Mouse (Mus musculus): Measurements from ENCODE around the gene Lamc3.
"Not testable (repeated sequence)": the region's sequence is repeated elsewhere in the genome, so short reads cannot be mapped to it uniquely, and the experiment has no call there.

Gene Lamc3

DNA sequence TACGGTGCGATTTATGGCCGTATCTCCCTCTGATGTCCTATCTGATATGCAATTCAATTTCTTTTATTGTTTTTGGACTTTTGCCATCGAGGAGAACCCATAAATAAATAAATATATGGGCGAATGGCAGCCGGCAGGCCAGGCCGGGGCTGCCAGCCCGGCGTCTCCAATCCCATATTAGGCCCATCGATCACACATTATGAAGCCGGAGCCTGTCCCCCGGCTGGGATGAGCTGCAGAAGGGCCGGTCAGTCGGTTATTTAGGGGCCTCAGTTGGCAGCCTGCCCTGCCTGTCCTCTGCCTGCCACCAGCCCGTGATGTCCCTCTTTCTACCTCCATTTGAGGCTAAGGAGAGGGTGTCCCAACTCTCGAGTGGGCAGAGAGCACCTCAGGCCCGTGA lies 8.5 kb upstream of the Lamc3 start:
- no peak for DNase-seq

DNA sequence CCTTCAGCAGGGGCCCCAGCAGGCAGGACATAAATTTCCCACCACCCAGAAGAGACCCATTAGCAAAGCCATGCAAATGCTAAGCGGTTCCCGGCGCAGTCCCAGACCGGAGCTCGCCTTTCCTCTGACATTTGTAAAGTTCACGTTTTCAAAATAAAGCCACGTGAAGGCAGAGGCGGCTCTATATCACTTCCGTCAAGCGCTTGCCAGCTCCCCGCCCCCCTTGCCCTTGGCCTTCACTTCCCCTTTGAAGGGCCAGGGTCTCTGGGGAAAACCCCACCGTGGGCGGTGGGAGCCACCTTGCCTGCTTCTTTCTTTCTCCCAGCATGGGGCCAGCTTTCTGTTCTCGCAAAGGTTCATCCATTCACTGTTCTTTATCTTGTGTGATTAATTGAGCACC lies 6.2 kb upstream of the Lamc3 start:
- DNase-seq, result peak; percentile 71

DNA sequence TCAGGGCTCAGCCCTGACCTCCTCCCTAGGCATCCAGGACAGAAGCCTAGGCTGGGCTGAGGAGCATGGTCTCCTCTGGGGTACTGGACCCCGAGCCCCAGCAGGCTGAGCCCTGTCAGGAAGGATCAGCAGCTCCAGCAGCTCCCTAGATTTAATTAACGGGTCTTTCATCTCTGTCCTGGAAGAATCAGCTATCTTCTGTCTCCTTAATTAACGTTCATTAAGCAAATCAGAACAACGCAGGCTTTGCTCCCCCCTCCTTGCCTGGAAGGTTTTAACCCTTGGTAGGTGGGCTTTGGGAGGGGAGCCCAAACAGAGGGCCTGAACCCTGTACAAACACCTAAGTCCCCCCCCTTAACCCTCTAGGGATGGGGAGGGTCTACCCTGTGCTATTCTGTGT lies 4.0 kb upstream of the Lamc3 start:
- no peak for DNase-seq

DNA sequence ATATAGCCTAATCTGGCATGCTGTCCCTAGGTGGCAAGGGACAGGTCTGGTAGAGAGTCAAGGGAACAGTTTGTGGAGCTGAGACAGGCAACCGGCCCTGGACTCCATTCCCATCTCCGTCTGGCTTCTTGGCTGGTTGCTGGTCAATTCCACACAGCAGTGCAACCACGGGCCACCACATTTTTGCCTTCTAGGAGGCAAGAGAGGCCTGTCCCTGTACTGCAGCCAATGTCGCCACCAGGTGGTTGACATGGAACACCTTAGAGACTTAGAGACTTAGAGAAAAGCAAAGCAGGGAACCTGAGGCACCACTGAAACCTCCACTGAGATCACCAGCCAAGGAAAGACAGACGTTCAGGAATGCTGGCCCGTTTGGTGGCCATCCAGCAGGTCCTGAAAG lies 2.3 kb upstream of the Lamc3 start:
- DNase-seq, result peak; percentile 55

DNA sequence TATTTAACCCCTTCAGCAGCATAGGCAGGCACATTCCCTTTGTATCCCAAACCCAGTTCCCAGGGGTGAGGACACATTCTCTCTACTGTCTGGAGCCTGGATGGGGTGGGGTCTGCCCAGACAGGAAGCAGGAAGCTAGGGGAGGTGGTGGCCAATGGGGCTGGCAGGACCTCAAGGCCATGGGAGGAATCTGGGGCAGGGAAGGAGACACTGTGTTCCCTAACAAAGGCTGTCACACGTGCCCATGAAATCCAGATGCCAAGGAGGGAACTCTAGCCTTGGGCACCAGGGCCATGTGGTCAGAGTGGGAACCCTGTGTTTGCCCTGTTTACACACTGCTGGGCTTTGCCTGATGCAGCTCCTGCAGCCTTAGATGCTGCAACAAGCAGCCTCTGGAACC lies 1.8 kb downstream of the Lamc3 start:
- DNase-seq, result no peak

DNA sequence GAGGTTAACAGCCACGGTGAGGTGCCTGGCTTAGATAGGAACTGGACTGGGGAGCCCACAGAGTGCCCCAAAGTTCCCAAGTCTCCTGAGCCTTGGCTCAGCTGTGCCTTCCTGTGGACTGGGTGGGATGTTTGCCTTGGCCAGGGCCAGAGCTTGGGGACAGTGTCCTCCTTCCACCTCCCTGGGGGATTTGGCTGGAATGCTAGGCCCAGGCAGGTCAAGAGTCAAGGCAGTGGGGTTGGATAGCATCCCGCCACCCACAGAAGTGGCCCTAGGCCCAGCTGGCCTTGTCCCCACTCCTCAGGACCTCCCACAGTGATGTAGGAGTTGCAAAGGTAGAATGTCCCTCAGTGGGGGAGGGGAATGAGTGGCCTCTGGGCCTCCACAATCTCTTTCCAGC lies 4.1 kb downstream of the Lamc3 start:
- DNase-seq, result no peak

DNA sequence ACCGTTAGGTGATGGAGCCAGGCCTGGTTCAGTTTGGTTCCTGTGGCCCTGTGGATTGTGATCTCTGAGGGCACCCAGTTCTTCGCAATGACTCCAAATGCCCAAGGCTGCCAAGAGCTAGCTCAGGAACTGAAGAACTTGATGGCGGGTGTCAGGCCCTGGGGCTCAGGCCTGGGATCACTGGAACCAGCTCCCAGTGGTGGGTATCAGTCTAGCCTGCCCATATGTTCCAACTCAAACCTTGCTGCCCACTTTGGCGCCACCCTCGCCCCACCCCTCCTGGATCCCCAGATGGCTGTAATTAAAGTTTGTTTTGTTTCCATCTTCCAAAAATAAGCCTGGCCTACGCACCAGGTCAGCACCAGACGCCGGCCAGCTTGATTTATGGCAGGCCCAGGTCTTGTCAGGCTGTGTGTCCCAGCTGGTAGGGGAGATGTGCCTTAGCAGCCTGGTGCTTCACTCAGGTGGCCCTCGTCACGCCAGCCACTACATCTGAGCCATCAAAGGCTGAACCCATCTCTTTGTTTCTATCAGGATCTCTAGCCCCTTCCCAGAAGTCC lies 6.1 kb downstream of the Lamc3 start:
- DNase-seq, result no peak

DNA sequence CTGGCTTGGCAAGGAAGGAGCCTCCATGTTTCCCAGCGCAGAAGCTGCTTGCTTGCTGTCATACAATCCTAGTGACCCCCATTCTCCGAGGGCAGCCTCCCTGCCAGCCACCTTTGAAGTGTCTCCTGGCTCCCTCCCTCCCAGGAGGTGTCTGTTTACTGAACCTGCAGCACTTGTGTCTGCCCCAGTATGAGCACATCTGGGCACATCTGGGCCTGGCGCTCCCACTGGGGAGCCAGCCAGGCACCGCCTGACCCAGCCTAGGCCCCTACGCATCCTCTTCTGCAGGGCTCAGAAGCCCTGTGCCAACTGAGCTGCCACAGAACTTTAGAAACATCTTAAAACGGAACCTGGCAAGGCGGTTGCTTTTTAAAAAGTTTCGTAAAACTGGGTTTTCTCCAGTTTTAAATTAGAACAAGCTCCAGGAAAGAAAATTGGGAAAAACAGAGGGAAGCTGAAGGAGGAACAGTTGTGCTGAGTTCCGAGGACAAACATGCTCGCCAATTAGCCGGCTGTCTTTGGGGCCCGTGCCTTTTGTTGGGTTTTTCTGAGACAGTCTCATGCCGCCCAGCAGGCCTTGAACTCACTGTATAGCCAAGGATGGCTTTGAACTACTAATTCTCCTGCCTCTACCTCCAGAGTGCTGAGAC lies 7.3 kb downstream of the Lamc3 start:
- no peak for DNase-seq

DNA sequence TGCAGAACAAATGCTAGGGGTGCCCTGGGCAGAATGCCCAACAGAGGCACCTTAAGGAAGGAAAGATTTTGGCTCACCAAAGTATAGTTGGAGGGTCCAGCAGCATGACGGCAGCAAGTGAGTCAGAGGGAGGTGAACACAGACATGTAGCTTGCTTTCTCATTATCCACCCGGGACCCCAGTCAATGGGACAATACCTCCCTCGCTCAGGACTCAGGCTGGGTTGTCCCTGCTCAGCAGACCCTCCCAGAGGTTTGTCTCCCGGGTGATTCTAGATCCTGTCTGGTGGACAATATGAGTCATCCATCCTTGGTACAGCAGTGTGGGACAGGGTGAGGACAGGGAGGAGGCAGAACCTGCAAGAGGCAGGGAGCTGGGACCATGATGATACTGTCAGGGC lies 13.8 kb downstream of the Lamc3 start:
- no peak for DNase-seq

DNA sequence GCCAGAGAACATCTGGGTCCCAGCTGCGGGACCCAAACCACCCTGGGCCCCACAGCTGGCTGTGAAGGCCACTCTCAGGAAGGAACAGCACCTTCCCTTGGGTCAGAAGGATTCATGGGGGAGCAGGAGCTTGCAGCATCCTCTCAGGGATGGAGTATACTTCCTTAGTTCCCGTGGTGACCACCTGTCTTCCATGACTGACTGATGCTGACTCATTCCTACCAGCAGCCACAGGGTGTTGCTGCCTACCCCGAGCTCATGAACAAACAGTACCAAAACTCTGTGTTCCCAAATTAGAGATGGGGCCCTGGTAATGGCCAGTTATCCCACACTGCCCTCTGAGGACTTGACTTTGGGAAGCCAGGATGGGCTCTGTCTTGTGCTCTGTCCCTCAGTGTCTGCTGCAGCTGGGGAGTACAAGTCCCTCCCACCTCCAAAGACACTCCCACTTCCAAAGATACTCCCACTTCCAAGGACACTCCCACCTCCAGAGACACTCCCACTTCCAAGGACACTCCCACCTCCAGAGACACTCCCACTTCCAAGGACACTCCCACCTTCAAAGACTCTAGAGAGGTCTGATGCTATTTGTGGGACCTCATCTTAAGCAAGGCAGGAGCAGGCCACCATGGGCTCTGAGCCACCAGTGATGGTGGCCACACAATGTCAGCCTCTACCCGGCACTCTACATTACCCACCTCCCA lies 14.7 kb downstream of the Lamc3 start:
- DNase-seq, result no peak

DNA sequence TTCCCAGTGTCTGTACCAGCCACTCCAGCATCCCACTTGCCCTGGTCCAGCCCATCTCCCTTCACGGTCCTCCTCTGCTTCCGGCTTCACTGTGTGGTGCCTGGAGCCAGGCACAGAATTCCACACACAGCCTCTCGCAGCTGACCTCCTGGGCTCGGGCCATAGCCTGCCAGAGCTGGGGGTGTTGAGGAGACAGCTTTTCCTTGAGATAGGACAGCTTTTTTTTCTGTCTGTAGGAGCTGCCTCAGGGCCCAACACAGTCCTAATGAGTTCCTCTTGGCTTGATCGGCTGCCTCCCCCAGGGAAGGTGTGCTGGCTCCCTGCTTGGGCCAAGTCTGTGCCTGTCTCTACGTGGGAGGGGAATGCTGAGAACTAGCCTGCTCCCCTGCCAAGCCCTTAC lies 17.0 kb downstream of the Lamc3 start:
- no peak for DNase-seq

DNA sequence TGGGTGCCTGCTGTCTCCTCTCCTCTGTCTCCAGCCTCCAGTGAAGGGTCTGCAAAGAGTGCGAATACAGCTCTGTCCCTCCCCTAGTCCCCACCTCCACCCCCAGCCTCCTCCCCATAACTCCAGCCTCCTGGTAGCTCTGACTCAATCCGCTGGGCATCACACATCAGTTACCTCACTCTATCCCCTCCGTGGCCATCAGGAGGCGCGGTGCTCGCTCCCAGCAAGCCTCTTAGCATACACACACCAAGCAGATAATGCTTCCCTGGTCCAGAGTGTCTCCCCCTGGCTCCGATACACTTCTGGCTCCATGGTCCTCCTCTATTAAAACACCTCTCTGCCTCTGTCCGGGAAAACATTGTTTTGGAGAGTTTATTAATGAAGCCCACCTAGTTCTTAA lies 17.5 kb downstream of the Lamc3 start:
- DNase-seq, result no peak

DNA sequence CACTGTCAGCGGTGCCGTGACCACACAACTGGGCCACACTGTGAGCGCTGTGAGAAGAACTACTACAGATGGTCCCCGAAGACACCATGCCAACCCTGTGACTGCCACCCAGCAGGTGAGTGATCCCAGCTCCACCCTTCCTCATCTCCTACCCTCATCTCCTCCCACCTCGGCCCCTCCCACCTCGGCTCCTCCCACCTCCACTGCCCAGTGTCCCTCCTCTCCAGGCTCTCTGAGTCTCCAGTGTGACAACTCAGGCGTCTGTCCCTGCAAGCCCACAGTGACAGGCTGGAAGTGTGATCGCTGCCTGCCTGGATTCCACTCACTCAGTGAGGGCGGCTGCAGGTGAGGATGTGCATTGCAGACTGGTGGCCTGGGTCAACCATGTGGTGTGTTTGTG lies 18.6 kb downstream of the Lamc3 start:
- no peak for DNase-seq

DNA sequence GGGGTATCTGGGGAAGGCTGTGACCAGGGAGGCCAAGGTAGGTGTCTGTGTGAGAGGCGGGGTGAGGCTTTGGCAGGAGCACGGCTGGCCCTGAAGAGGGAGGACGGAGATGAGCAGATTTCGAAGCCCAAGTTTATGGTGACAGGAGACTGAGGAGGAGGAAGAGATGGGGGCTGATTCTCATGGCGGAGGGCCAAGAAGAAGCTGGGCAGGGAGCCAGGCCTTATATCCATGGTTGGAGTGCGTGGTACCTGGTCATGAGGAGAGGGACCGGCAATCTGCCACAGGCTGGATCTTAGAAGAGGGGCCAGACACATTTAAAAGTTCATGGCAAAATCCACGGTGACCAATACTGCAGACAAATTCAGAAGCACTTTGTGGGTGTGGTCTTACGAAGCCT lies 19.3 kb downstream of the Lamc3 start:
- no peak for DNase-seq

DNA sequence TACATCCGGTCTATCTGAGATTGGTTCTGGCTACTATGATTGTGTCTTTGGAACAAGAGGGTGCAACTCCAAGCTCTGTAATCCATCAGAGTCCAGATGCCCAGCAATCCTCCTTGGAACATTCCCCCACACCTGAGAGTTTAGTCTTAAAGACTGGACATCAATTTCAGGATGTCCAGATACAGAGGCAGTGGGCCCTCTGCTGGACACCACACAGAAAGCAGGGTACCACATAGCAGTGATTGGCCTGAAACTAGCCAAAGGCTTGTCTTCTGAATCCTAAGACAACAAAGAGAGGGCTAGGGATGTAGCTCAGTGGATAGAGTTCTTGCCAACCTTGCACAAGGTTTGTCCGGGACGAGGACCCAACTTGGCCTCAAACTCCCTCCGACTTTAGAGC lies 25.5 kb downstream of the Lamc3 start:
- no peak for DNase-seq

DNA sequence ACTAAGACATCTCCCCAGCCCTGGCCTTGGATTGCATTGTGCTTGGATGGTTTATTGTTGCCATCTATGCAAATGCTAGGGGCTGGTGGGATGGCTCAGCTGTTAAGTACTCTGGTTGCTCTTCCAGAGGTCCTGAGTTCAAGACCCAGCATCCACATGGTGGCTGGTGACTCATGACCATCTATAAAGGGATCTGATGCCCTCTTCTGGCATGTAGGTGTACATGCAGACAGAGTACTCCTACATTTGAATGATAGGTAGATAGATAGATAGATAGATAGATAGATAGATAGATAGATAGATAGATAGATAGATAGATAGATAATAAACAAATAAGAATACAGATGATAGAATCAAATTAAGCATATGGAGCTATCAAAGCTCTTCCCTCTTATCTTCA lies 27.1 kb downstream of the Lamc3 start:
- DNase-seq, result not testable (repeated sequence)

DNA sequence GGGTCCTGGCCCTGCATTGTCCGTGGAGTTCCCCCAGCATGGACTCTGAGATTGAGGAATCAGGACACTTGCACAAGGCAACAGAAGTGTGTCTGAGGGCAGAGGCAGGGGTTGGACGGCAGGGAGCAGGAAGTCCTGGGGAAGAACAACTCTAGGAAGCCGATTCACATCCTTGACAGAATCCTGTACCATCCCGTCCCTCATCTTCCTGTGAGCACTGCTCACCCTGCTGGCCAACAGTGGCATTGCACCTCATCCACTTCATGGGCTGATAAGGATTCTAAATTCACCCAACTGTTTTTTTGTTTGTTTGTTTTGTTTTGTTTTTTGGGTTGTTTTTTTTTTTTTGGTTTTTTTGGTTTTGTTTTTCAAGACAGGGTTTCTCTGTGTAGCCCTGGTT lies 28.0 kb downstream of the Lamc3 start:
- peak; percentile 79 for DNase-seq

DNA sequence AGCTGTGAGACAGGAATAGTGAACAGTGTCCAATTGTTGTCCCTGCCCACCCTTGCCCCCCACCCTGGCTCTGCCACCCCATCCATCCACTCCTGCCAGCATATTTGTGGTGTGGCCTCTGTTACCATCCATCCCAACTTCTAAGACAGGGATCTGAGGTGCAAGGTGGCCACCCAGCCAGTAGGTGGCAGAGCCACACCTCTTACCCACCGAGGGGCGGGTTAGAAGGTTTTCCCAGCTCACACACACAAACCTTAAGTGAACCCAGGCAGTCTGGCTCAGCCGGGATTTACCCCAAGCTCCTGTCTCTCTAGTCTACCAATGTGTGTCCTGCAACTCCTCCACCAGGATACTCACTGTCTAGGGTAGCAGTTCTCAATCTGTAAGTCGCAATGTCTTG lies 30.5 kb downstream of the Lamc3 start:
- peak; percentile 68 for DNase-seq

DNA sequence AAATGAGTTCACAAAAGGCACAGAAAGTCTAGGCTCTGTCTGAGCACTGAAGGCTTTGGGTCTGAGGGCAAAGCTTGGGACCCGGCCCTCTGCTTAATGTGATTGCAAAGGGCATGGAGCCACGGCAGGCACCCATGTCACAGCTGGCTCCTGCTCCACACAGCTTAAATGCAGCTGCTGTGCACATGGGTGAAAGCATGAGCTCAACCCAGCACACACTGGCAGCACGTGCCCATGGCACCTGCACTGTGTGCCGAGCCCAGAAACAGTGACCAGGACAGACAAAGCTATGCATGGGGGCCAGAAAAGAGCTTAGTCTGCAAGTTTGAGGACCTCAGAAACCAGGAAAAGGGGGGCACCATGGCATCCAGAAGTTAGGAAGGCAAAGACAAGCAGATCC lies 36.6 kb downstream of the Lamc3 start:
- no peak for DNase-seq

DNA sequence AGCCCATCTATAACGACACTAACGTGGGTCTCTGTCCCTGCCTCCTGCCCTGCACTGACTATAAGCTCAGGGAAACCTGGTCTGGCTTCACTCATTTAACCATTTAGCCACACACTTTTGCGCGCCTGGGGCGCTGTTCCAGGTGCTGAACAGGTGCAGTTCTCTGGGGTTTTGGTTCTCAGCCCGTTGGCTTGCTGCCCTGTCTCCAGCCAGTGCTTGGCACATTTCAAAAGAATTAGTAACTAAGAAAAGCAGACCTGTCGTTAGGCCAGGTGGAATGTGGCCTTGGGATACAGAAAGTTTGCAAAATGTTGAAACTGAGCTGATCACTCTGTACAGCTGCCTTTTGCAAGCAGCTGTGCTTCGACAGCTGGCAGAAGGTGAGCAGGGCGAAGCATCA lies 37.7 kb downstream of the Lamc3 start:
- DNase-seq, result no peak

DNA sequence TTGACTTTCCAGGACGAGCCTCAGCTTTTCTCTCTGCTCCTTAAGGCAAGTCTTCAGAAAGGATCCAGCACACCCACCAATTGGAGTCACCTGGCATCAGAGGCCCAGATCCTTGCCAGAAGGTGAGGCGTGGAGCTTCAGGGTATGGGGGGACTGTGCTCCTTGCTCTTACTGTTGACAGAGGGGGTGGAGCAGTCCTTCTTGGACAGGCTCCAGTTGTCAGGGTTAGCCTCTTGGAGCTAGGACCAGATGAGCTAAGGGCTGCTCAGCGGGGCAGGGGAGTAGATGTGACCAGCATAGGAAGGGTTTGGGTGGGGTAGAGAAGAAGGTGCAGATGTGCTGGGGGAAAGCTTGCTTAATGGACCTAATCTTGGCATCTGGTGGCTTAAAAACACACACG lies 38.8 kb downstream of the Lamc3 start:
- DNase-seq, result no peak

DNA sequence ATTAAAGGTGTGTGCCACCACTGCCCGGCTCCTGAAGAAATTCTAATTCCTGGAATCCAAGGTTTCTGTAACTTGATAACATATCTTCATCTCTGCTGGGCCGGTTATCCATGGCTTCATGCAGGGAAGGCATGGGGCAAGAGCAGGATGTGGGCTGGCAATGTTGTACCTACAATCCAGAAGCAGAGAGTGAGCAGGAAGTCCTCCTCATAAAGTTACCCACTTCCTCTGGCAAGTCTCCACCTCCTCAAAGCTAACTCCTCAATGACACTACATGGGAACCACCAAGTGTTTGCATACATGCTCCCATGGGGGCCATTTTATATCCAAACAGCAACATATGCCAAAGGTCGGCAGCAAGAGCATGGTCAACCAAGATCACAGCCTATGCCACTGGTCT lies 42.6 kb downstream of the Lamc3 start:
- peak; percentile 40 for DNase-seq

DNA sequence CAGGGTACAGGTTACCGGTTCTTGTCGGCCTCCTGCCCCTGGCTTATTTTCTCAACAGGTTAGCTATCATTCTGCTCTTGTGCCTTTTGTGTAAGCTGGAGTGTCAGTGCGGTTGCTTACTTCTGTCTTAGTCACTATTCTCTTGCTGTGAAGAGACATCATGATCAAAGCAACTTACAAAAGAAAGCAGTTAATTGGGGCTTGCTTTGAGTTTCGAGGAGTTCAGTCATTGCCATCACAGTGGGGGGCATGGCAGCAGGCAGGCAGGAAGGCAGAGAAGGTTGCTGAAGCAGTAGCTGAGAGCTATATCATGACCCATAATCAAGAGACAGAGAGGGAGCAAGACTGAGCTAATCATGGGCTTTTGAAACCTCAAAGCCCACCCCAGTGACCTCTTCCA lies 47.5 kb downstream of the Lamc3 start:
- no peak for DNase-seq

DNA sequence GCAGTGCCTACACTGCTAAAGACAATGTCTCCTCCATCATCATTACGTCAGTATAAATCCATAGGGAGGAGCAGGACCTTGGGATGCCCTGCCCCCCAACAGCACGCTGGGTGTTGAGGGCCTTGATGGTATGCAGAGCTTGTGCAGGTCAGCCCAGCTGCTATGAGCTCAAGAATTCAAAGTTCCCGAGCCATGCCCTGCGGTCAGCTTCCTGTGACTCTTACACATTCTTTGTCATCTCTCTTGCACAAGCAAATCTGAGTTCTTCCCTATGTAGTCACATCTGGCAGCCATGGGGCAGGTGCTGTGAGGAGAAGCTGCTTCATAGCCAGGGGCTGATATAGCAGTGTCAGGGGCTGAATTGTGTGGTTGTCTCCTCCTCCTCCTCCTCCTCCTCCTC lies 48.0 kb downstream of the Lamc3 start:
- no peak for DNase-seq

DNA sequence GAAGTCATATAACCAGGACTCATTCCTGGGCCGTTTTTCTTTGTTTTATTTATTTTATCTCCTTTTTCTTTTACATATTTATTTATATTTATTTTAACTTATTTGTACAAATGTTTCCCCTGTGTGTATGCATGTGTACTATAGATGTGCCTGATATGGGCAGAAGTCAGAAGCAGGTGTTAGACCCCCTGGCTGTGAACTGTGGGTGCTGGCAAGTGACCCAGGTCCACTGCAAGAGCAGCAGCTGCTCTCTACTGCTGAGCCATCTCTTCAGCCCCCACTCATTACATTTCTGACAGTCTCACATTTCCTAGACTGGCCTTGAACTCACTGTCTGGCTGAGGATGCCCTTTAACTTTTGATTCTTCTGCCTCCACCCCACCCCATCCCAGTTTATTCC lies 51.2 kb downstream of the Lamc3 start:
- no peak for DNase-seq

All from thymus, postnatal 14 days (tissue).